Comparison of ENCODE assay signal across 11 mouse cellular contexts in the genomic region with DNA sequence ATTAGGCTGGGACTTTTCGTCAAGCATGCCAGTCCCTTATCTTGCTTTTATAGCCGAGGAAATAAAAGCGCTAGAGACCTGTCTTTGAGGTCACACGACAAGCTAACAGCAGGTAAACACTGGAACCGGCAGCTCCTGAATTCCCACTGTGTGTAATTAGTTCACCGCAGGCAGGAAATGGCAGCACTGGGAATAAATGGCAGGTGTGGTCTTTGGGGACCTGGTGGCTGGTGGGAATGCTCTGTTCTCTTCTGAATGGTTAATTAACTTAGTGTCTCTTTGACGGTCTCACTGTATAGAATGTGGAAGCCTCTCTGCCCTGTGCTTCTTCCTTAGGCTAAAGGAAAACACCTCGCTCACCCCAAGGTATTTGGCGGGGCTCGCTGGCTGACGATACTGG. TPM values are rescaled to one million over a fixed set of nuclear protein-coding genes. Genes with fewer than 3 reads are reported as not detected.
DNase-seq lines count a peak whose midpoint lies in the region; ATAC-seq and TF ChIP-seq lines count a peak whose summit lies in the region.
"Had no signal": no experiment of that assay in that cellular context is flagged by ENCODE, and none has a peak within 500 bp of the region (broad histone marks: within the 10 kb centered on the region; RNA-seq: fewer than 3 reads in every experiment).

No protein-coding gene starts in this region.

- WGBS in kidney, embryonic 15.5 days, result 16% methylated on average over 11 of the region's 11 CpGs

- no peak overlapping the region for H3K4me2 ChIP-seq in kidney, embryonic 15.5 days

- peaks cover 23% of the 10 kb centered on the region for H3K4me1 ChIP-seq in kidney, embryonic 15.5 days
- peaks cover 60% of the 10 kb centered on the region for H3K4me1 ChIP-seq in E14TG2a.4 (replicated peaks; ENCODE audit: low read depth, low read length)

- no peak for TF ChIP-seq CTCF in E14TG2a.4 (conservative IDR thresholded peaks at IDR 0.05; ENCODE audit: low read length)
- TF ChIP-seq CTCF in brain, embryonic 14.5 days (IDR thresholded peaks at IDR 0.05; ENCODE audit: borderline replicate concordance, extremely low read depth, insufficient read depth, insufficient read length), result no peak

- H3K27ac ChIP-seq in kidney, embryonic 15.5 days, result peak overlapping the region; percentile 64

- H3K36me3 ChIP-seq in kidney, embryonic 15.5 days, result no peaks in the 10 kb centered on the region
- no peaks in the 10 kb centered on the region for H3K36me3 ChIP-seq in E14TG2a.4 (ENCODE audit: insufficient read depth, low read length)

- H3K9me3 ChIP-seq in kidney, embryonic 15.5 days (replicated peaks), result no peaks in the 10 kb centered on the region
- no peaks in the 10 kb centered on the region for H3K9me3 ChIP-seq in E14TG2a.4 (ENCODE audit: low read length)

- no peaks in the 10 kb centered on the region for H3K27me3 ChIP-seq in kidney, embryonic 15.5 days
- peaks cover 17% of the 10 kb centered on the region for H3K27me3 ChIP-seq in E14TG2a.4 (ENCODE audit: insufficient read depth, low read length)

- no peak for DNase-seq in kidney, postnatal 25 days
- peak; percentile 15 for DNase-seq in brain, embryonic 14.5 days (ENCODE audit: low read depth)
- DNase-seq in lung, postnatal 25 days (ENCODE audit: low spot score), result peak; percentile 22
- no peak for DNase-seq in MN1 (ENCODE audit: low spot score)
- no peak for DNase-seq in spleen, postnatal 10 days (ENCODE audit: low spot score in 2 of 2)
- DNase-seq: thymus, postnatal 4 days had no signal

- no peak for TF ChIP-seq POLR2A in brain, embryonic 14.5 days (IDR thresholded peaks at IDR 0.05; ENCODE audit: borderline replicate concordance, extremely low read depth, insufficient read depth, insufficient read length, poor library complexity, severe bottlenecking)

- no peak for ATAC-seq in kidney, embryonic 15.5 days (replicated peaks; ENCODE audit: low FRiP score)
- ATAC-seq in inflammation-experienced regulatory T-cells, adult 6 months, result no peak
- ATAC-seq: activated CD4-positive, CD25-positive, alpha-beta regulatory T cell, adult 4 months; CD4-positive, CD25-positive, alpha-beta regulatory T cell, adult 4 months had no signal

- H3K4me3 ChIP-seq in kidney, embryonic 15.5 days (replicated peaks), result no peak overlapping the region
- H3K4me3 ChIP-seq in E14TG2a.4 (replicated peaks; ENCODE audit: low read length), result peak overlapping the region; percentile 50

- no peak overlapping the region for H3K9ac ChIP-seq in kidney, embryonic 15.5 days

RNA-seq across cellular contexts. Expression of a gene that starts 23.9 kb away (rescaled TPM):
- 10.0 and 11.6 TPM in 2 replicates for polyA plus RNA-seq in kidney, embryonic 15.5 days (2015; fragmentation: Nextera tagmentation; extraction: Ambion mirVana)
- polyA plus RNA-seq in brain, embryonic 14.5 days (2012; rRNA removed), result 5.4 and 6.2 TPM in 2 replicates
- polyA plus RNA-seq in inflammation-experienced regulatory T-cells, adult 6 months (2017; shearing (Covaris generic)), result under 1 TPM; 0.34 to 0.82 (median 0.44) TPM

Comparison
In these comparisons a context has a peak if more than half of its experiments do, and no peak if none do; other contexts are left out.
1. DNase-seq: peak in brain, embryonic 14.5 days (single experiment) and lung, postnatal 25 days (single experiment); none in kidney, postnatal 25 days (0 of 2), MN1 (single experiment) and spleen, postnatal 10 days (0 of 2).